Mouse (Mus musculus) layer of hippocampus, adult 9-11 months (tissue): ENCODE data around the gene Stxbp4.

Experiments used
- DNase-seq: peaks from one replicate; pipeline ENCODE4 v3.0.0; 2022

Stxbp4 gene

DNA sequence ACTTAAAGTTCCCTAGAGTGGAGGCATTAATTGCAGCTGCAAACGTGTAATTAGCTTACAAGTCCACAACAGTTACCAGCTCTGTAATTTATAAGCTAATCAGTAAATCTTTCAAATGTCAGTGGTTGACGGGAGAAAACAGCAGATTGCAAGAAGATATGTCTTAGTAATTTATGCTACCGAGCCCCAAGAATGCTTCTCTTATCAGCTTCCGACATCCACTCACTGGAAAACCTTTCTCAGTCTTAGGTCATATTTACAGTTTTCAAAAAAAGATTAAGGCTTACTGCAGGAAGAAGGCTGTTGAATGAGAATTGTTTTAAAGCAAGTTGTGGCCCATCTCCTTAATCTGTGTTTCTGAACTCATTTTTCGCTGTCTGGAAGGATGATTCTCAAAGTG is 83.9 kb downstream of the Stxbp4 start:
- no peak for DNase-seq

- DNase-seq = no peak
Observed at GRCm38 (mm10) chr11:90552303-90553201, 85.3 kb downstream of the Stxbp4 start.

DNA sequence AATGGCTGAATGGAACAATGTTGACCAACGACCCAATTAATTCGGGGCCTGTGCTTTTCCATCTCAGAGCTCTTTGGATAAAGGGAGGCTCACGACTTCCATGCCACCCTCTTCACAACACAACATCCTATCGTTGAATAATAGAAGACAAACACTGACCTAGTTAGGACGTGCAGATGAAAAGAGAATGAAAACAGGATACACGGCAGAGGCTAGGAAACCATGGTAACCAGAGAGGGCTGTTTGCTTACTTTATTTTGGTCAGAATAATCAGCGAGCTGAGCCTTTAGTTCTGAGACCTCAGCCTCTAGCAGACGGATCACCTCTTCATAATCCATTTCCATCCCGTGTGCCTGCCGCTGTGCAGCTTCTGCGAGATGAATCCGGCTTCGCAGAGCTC is 89.3 kb downstream of the Stxbp4 start:
- peak; percentile 44 for DNase-seq

DNA sequence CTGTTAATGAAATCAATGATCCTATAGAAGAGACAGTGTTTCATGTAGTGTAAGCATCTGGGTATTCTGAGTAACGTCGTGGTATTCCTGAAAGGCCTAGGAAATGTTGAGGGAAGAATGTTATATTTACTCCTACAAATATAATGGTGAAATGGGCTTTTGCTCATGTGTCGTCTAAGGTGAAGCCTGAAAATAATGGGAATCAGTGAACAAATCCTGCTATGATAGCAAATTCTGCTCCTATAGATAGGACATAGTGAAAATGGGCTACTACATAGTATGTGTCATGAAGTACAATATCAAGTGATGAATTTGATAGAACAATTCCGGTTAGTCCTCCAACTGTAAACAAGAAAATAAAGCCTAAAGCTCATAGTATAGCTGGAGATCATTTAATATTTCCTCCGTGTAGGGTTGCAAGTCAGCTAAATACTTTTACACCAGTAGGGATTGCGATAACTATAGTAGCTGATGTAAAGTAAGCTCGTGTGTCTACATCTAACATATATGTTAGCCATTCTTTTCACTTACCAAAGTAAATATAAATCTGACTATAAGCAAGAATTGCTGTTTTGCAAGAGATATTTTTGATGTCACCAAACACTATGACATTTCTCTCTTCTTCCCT is 99.1 kb downstream of the Stxbp4 start:
- DNase-seq = no peak

DNA sequence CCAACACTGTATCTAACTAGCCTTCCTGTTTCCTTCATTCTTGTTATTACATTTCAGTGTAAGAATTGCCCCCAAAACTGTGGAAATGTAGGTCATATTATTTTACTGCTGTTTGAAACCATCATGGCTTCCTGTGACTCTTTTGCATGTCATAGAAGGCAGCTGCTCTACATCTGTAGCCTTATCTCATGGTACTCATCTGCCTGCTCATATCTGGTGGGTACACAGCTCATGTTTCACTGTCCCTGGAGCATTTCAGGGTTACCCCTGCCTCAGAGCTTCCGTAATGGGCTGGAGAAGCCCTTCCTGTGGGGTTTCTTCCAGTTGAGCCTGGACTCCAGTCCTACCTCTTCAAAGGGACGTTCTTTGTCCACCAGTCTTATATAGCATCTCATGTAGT is 112.6 kb downstream of the Stxbp4 start:
- DNase-seq = no peak

DNA sequence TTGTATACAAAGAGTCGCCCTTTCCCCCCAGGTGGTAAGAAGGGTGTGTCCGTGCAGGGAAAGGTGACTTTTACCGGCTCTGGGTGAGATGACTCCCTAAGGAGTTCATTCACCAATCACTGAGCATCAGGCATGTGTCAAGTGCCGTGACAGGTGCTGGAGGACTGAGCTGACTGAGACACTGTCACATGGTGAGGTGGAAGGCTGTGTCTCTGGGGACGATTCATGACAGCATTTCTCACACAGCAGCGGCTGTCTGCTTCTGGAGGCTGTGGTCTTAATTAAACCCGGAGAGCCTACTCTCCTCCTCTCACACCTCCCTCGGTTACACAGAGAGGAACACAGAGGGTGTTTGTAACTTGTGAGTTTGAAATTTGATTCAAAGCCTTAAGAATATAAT is 116.8 kb downstream of the Stxbp4 start:
- DNase-seq = no peak

DNA sequence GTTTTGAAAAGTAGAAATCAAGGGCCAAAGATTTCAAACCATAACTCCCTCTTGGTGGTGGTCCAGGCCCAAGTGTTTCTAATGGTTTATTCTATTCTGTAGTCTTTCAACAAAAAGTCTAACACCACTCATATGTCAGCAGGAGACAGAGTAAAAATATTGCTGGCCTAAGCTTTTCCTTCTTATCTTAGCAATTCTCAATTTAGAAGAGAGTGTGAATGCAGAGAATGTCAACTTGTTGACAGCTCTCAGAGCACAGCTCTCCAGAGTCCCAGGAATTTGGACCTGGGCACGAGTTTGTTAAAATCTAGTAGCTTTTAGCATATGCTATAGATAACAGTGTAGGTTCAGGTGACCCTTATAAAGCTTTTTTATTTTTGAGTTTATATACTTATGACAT is 120.1 kb downstream of the Stxbp4 start:
- no peak for DNase-seq

GRCm38 (mm10) chr11:90512538-90513219 is 125.2 kb downstream of the Stxbp4 start:
- DNase-seq = no peak

GRCm38 (mm10) chr11:90501846-90502245 is 136.0 kb downstream of the Stxbp4 start:
- DNase-seq = no peak

- no peak for DNase-seq
Observed at GRCm38 (mm10) chr11:90499918-90500317, 138.0 kb downstream of the Stxbp4 start.

- DNase-seq = no peak
Observed at GRCm38 (mm10) chr11:90498461-90498860, 139.4 kb downstream of the Stxbp4 start.

DNA sequence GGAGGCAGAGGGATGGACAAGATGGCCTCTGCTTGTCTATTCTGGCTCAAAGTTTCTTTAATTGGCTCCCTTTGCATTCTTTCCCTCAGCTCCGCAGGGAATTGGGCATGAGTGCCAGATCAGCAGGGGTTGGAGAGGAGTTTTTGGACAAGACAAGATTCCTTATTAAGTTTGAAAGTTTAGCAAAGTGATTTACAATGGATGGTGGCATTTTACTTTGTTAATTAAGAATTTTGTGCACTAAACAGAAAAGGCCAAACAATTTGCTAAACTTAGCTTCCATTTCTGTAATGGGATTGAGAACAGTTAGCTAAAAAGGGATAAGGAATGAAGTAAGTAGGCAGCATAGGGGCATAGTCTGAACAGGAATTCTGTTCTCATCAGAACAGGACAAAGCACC is 142.9 kb downstream of the Stxbp4 start:
- DNase-seq = no peak

- no peak for DNase-seq
Observed at GRCm38 (mm10) chr11:90492511-90492910, 145.4 kb downstream of the Stxbp4 start.

GRCm38 (mm10) chr11:90489166-90489565 is 148.7 kb downstream of the Stxbp4 start:
- DNase-seq = no peak

GRCm38 (mm10) chr11:90487686-90488085 is 150.2 kb downstream of the Stxbp4 start:
- DNase-seq = no peak

GRCm38 (mm10) chr11:90484750-90485637 is 152.9 kb downstream of the Stxbp4 start:
- no peak for DNase-seq

- DNase-seq = no peak
Observed at GRCm38 (mm10) chr11:90483766-90484165, 154.1 kb downstream of the Stxbp4 start.

DNA sequence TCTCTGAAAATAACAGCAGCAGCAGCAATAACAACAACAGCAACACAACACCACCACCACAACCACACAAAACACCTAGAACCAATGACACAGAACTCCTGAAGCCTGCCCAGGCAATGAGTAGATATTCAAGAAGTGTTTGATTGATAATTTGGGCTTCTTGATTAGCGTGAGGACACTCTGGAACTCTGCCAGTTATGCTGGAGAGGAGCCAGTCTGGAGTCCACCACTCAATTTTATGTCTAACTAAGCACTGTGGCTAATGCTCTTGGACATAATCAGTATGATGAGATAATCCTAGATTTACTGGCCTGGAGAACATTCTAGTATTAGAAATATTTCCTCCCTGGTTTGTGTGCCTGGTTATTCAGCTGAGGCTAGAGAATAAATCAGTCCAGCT is 156.1 kb downstream of the Stxbp4 start:
- no peak for DNase-seq

DNA sequence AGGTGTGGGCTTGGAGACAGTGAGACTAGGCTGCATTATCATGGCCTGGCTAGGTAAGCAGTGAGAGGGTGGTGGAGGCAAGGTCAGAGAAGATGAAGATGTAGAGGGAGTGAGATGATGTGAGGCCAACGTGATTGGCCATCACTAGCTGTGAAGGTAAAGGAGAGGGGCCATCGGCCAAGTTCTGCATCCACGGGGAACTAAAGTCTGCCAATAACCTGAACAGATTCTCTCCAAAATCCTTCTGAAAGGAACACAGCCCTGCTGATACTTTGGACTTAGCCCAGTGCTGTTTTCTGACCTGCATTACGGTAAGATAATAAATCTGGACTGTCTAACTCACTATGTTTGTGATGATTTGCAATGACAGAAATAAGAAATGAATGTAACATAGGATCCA is 167.6 kb downstream of the Stxbp4 start:
- no peak for DNase-seq

DNA sequence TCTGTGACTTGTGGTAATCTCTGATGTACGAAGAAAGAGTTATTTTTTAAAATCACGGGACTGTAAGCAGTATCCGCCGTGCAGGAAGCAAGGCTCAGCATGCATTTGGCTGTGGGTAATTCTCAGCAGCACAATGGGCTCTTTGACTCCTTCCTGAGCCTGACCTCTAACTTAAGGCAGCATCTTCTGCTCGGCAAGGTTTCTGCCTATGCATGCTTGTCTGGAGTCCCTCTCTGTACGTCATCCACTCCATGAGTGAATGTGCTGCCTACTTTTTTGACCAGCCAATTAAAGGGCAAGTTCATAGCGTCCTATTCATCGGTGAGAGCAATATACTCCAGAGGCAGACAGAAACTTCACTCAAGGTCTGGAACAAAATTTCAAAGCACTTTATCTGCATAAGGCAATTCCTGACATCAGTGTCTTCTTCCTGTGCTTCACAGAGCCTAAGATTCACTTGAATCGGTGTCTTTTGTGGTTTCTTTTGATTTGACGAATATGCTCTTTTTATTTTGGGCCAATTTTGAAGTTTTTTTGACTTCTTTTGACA is 173.8 kb downstream of the Stxbp4 start:
- DNase-seq = no peak

DNA sequence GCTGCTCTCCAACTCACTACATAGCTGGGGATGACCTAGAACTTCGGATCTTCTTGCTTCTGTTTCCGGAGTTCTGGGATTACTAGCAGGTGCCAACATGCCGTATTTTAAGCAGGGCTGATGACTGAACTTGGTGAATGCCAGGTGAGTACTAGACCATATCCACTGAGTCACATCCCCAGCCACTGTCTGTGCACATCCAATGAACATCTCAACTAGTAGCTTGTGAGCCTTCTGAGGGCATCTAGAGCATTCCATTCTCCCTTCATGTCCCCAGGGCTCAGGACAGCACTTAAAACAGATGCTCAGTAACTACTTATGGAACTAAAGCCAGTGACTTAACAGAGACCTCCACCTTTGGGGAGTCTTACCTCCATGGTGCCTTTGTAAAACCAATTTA is 177.4 kb downstream of the Stxbp4 start:
- no peak for DNase-seq

- DNase-seq = no peak
Observed at GRCm38 (mm10) chr11:90452134-90452533, 185.8 kb downstream of the Stxbp4 start.

GRCm38 (mm10) chr11:90451506-90451905 is 186.4 kb downstream of the Stxbp4 start:
- no peak for DNase-seq
